Mouse (Mus musculus): Measurements from ENCODE around the gene Tldc2. TPM values are rescaled to one million over a fixed set of nuclear protein-coding genes. Genes with fewer than 3 reads are reported as not detected.

Tldc2 gene
- polyA plus RNA-seq, 1 experiment from 2014 or later: not detected

DNA sequence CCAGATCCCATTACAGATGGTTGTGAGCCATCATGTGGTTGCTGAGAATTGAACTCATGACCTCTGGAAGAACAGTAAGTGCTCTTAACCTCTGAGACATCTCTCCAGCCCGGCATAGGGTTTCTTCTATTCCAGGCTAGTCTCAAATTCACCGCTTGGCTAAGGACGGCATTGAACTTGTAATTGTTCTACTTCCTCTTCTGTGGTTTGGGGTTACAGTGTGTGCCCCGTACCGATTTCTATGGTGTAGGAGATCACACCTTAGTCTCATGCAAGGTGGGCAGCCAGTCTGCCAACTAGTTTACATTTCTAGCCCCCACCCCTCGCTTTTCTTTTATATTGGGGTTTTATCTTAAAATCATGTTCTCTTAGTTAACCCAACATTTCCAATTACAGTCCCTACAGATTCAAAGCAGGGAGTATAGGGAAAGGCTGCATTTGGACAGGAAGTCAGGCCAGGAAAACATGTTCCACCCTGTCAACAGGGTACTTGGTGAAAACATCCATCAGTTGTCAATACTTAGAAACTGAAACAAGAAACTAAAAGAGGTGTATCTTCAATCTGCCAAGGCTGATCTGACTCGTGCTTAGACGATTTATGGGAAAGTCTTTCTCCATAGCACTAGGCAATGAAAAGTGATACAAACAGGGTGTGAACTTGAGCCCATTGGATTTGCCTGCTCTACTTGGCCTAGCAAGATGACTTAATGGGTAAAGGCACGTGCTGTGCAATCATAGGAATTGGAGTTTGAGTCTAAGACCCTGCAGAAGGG is 51.3 kb downstream of the Tldc2 start:
- no peak overlapping the region for H3K27ac ChIP-seq
- 0 out of 2 replicates have a peak, but pooled peaks cover 7% of the 10 kb centered on the region for H3K9me3 ChIP-seq (replicated peaks)
- H3K36me3 ChIP-seq: no peaks in the 10 kb centered on the region
- no peak overlapping the region for H3K4me2 ChIP-seq
- no peak for ATAC-seq (replicated peaks; ENCODE audit: insufficient number of reproducible peaks, insufficient read depth, low FRiP score, low read depth)
- H3K4me1 ChIP-seq (replicated peaks): peaks cover 14% of the 10 kb centered on the region
- 83% methylated on average over 9 of the region's 9 CpGs for WGBS
- H3K4me3 ChIP-seq: no peak overlapping the region
- no peaks in the 10 kb centered on the region for H3K27me3 ChIP-seq
- no peak overlapping the region for H3K9ac ChIP-seq

DNA sequence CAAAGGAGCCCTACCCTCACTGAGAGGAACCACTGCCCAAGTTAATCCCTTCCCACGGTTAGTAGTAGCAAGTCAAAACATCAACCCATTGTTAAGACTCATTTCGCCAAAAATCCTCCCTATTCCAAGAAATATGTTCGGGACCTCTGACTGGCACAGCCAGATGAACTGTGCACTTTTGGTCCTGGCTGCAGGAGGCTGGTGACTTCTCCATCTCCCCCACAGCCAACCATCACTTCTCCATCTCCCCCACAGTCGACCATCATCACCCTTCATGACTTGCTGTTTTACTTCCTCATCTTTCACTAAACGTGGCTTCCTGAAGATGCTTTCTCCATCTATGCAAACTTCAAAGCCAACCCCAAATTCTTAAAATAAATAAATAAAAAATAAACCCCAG is 52.0 kb downstream of the Tldc2 start:
- 65% methylated on average over 5 of the region's 5 CpGs for WGBS
- no peak overlapping the region for H3K4me2 ChIP-seq
- H3K27me3 ChIP-seq: no peaks in the 10 kb centered on the region
- ATAC-seq (replicated peaks; ENCODE audit: insufficient number of reproducible peaks, insufficient read depth, low FRiP score, low read depth): no peak
- H3K9me3 ChIP-seq (replicated peaks): 0 out of 2 replicates have a peak, but pooled peaks cover 7% of the 10 kb centered on the region
- H3K4me3 ChIP-seq: no peak overlapping the region
- no peaks in the 10 kb centered on the region for H3K36me3 ChIP-seq
- H3K9ac ChIP-seq: no peak overlapping the region
- peaks cover 9% of the 10 kb centered on the region for H3K4me1 ChIP-seq (replicated peaks)
- no peak overlapping the region for H3K27ac ChIP-seq

DNA sequence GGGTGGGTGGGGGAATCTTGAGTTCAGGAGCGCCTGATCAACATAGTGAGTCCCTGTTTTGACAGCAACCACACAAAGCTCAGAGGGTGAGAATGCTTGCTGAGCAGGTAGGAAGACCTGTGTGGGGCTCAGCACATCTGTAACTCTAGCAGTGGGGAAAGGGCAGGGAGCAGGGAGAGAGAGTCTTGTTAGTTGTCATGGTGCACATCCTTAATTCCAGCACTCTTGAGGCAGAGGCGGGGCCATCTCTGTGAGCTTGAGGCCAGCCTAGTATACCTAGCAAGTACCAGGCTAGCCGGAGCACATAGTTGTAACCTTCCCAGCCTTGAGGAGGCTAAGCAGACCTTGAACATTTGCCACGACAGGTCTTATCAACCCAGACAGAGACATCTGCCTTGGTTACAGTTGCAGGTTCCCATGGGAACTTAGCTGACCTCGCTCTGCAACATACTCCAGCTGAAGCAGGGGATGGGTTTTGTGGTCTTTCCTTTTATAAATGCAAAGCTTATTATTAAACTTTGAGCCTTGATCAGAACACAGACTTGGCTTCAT is 52.5 kb downstream of the Tldc2 start:
- no peaks in the 10 kb centered on the region for H3K27me3 ChIP-seq
- no peak overlapping the region for H3K4me3 ChIP-seq
- H3K9ac ChIP-seq: no peak overlapping the region
- 0 out of 2 replicates have a peak, but pooled peaks cover 7% of the 10 kb centered on the region for H3K9me3 ChIP-seq (replicated peaks)
- no peak overlapping the region for H3K4me2 ChIP-seq
- H3K4me1 ChIP-seq (replicated peaks): peaks cover 4% of the 10 kb centered on the region; the same call in 1 of the 2 replicates
- ATAC-seq (replicated peaks; ENCODE audit: insufficient number of reproducible peaks, insufficient read depth, low FRiP score, low read depth): no peak
- H3K27ac ChIP-seq: no peak overlapping the region
- no peaks in the 10 kb centered on the region for H3K36me3 ChIP-seq
- 70% methylated on average over 5 of the region's 5 CpGs for WGBS

DNA sequence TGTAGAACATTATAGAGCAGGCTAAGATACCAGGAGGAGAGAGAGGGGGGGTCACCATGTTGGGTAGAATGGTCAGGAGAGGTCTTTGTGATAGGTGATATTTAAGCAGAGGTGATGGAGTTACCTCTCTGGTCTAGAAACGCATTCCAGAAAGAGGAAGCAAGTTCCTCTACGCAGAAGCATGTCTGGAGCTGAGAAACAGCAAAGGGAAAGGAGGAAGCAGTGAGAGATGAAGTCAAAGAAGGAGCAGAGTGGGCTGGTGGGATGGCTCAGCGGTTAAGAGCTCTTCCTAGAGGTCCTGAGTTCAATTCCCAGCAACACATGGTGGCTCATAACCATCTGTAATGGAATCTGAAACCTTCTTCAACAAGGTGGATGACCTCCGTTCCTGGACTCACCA is 55.1 kb downstream of the Tldc2 start:
- WGBS: 75% methylated on average over 4 of the region's 4 CpGs
- H3K4me2 ChIP-seq: no peak overlapping the region
- H3K27ac ChIP-seq: no peak overlapping the region
- no peak for ATAC-seq (replicated peaks; ENCODE audit: insufficient number of reproducible peaks, insufficient read depth, low FRiP score, low read depth)
- no peaks in the 10 kb centered on the region for H3K4me1 ChIP-seq (replicated peaks)
- no peak overlapping the region for H3K9ac ChIP-seq
- 0 out of 2 replicates have a peak, but pooled peaks cover 7% of the 10 kb centered on the region for H3K9me3 ChIP-seq (replicated peaks)
- H3K36me3 ChIP-seq: peaks cover 5% of the 10 kb centered on the region; the same call in 1 of the 2 replicates
- H3K4me3 ChIP-seq: no peak overlapping the region
- H3K27me3 ChIP-seq: no peaks in the 10 kb centered on the region

DNA sequence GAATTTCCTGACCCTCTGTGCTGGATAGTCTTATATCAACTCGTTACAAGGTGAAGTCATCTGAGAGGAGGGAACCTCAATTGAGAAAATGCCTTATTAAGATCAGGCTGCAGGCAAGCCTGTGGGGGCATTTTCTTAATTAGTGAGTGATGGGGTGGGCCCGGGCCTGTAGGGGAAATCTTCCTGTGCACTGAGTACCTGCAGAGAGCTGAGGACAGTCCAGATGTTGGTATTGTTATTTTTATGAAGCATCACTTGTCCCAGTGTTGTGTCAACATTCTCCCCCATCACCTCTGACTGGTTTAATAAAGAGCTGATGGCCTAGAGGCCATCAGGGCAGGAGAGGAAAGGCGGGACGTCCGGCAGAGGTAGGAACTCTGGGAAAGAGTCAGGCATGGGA is 57.3 kb downstream of the Tldc2 start:
- WGBS: 82% methylated on average over 5 of the region's 5 CpGs
- H3K27me3 ChIP-seq: no peaks in the 10 kb centered on the region
- no peak overlapping the region for H3K9ac ChIP-seq
- ATAC-seq (replicated peaks; ENCODE audit: insufficient number of reproducible peaks, insufficient read depth, low FRiP score, low read depth): no peak
- H3K9me3 ChIP-seq (replicated peaks): 0 out of 2 replicates have a peak, but pooled peaks cover 7% of the 10 kb centered on the region
- no peak overlapping the region for H3K4me3 ChIP-seq
- H3K27ac ChIP-seq: no peak overlapping the region
- no peak overlapping the region for H3K4me2 ChIP-seq
- H3K36me3 ChIP-seq: peaks cover 11% of the 10 kb centered on the region
- H3K4me1 ChIP-seq (replicated peaks): no peaks in the 10 kb centered on the region

DNA sequence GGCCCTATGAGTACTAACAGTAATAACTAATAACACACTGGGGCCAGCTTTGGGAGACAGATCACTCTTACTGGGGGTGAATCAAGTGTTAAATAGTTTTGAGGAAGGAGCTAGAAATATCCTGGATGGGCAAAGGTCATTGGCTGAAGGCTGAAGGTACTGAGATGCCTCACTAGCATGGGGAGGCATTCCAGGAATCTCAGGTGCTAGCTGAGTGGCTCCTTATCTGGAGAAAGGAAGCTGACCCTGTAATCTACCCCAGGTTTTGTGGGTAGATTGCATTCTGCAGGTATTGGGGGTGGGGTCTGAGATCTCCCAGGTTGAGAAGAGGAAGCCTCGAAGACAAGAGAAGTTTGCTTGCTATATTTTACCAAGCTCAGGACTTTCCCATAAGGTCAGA is 58.3 kb downstream of the Tldc2 start:
- Histone ChIP-seq H3K9ac (no peak overlapping the region), H3K27ac (no peak overlapping the region), H3K4me1 (replicated peaks) (no peaks in the 10 kb centered on the region), H3K36me3 (peaks cover 22% of the 10 kb centered on the region), H3K9me3 (replicated peaks) (0 out of 2 replicates have a peak, but pooled peaks cover 2% of the 10 kb centered on the region), H3K4me3 (no peak overlapping the region), H3K4me2 (no peak overlapping the region), H3K27me3 (no peaks in the 10 kb centered on the region)
- ATAC-seq (replicated peaks; ENCODE audit: insufficient number of reproducible peaks, insufficient read depth, low FRiP score, low read depth): no peak
- WGBS: 66% methylated on average over 1 of the region's 1 CpGs

Other genes with a start within 250 kb of the Tldc2 start
- 23.6 and 34.1 TPM in 2 replicates for gene Tgif2, start 247.0 kb upstream of the Tldc2 start, polyA plus RNA-seq (2015; fragmentation: Nextera tagmentation; extraction: Ambion mirVana)
- gene 4930518I15Rik, start 229.1 kb upstream of the Tldc2 start, polyA plus RNA-seq (2015; fragmentation: Nextera tagmentation; extraction: Ambion mirVana): 4.8 and 5.7 TPM in 2 replicates
- gene Rab5if, start 223.9 kb upstream of the Tldc2 start, polyA plus RNA-seq (2015; fragmentation: Nextera tagmentation; extraction: Ambion mirVana): 152 and 164 TPM in 2 replicates
- gene Sla2, start 199.9 kb upstream of the Tldc2 start, polyA plus RNA-seq (2015; fragmentation: Nextera tagmentation; extraction: Ambion mirVana): 0.58 and 4.4 TPM in 2 replicates
- 28.6 and 51.0 TPM in 2 replicates for gene Ndrg3, start 95.0 kb upstream of the Tldc2 start, polyA plus RNA-seq (2015; fragmentation: Nextera tagmentation; extraction: Ambion mirVana)
- gene Dsn1, start 79.9 kb upstream of the Tldc2 start, polyA plus RNA-seq (2015; fragmentation: Nextera tagmentation; extraction: Ambion mirVana): 30.4 and 31.4 TPM in 2 replicates
- gene Soga1, start 7.8 kb upstream of the Tldc2 start, polyA plus RNA-seq (2015; fragmentation: Nextera tagmentation; extraction: Ambion mirVana): 1.7 and 2.7 TPM in 2 replicates
- gene Samhd1, start 48.2 kb downstream of the Tldc2 start, polyA plus RNA-seq (2015; fragmentation: Nextera tagmentation; extraction: Ambion mirVana): 14.2 and 16.2 TPM in 2 replicates
- 14.9 and 17.2 TPM in 2 replicates for gene Rbl1, start 117.5 kb downstream of the Tldc2 start, polyA plus RNA-seq (2015; fragmentation: Nextera tagmentation; extraction: Ambion mirVana)
- gene Rpn2, start 192.0 kb downstream of the Tldc2 start, polyA plus RNA-seq (2015; fragmentation: Nextera tagmentation; extraction: Ambion mirVana): 152 and 188 TPM in 2 replicates
- 0.09 and 0.27 TPM in 2 replicates for gene Mroh8, start 192.5 kb downstream of the Tldc2 start, polyA plus RNA-seq (2015; fragmentation: Nextera tagmentation; extraction: Ambion mirVana)

All from heart, embryonic 15.5 days (tissue).